In genomic region chr8:121935341-121936294, GRCm38 (mm10) we compare ENCODE assay signal across 9 mouse cellular contexts. TPM values are rescaled to one million over a fixed set of nuclear protein-coding genes. Genes with fewer than 3 reads are reported as not detected.
A peak's percentile ranks its signal among the peaks of the same experiment; 100 is the strongest.
DNase-seq lines count a peak whose midpoint lies in the region; ATAC-seq lines count a peak whose summit lies in the region.
"Had no signal": no experiment of that assay in that cellular context is flagged by ENCODE, and none has a peak within 500 bp of the region (broad histone marks: within the 10 kb centered on the region; RNA-seq: fewer than 3 reads in every experiment).

No protein-coding gene starts in this region.

- H3K4me1 ChIP-seq in forebrain, embryonic 16.5 days (replicated peaks; ENCODE audit: control insufficient read depth, insufficient read depth, low read length) = peaks cover 20% of the 10 kb centered on the region

- no peaks in the 10 kb centered on the region for H3K36me3 ChIP-seq in forebrain, embryonic 16.5 days (ENCODE audit: control insufficient read depth, insufficient read depth)

- H3K4me3 ChIP-seq in forebrain, embryonic 16.5 days (replicated peaks; ENCODE audit: low read length) = no peak overlapping the region

- DNase-seq in kidney, postnatal 10 days = peak; percentile 61
- DNase-seq in kidney, adult 9 months = no peak
- DNase-seq in cerebellum, adult 11 months = peak; percentile 75
- peak; percentile 88 to 90 for DNase-seq in left cerebral cortex, postnatal 10 days (ENCODE audit: extremely low spot score in 1 of 2, low spot score in 2 of 2)
- DNase-seq in retina, embryonic 14.5 days (ENCODE audit: low spot score) = peak; percentile 72
- DNase-seq in thymus, postnatal 25 days = no peak
- no peak for DNase-seq in spleen, postnatal 4 days (ENCODE audit: low spot score in 2 of 2)

- peak overlapping the region; percentile 7; the same call in 1 of the 2 replicates for H3K9ac ChIP-seq in forebrain, embryonic 16.5 days (replicated peaks; ENCODE audit: low read depth, low read length)

- 18% methylated on average over 12 of the region's 12 CpGs for WGBS in forebrain, embryonic 16.5 days

- intact Hi-C loops in left cerebral cortex, postnatal 10 days (cut with DNase I) = no loop called here

- H3K9me3 ChIP-seq in forebrain, embryonic 16.5 days (ENCODE audit: control insufficient read depth, low read length) = no peaks in the 10 kb centered on the region

- H3K27me3 ChIP-seq in forebrain, embryonic 16.5 days (replicated peaks; ENCODE audit: control insufficient read depth, insufficient read depth, low read length) = no peaks in the 10 kb centered on the region

- H3K4me2 ChIP-seq in forebrain, embryonic 16.5 days (ENCODE audit: low read length) = peak overlapping the region; percentile 27

- H3K27ac ChIP-seq in forebrain, embryonic 16.5 days (ENCODE audit: low read length) = peak overlapping the region; percentile 54
- H3K27ac ChIP-seq: macrophage had no signal

- ATAC-seq in forebrain, embryonic 16.5 days = peak; percentile 83

RNA-seq across cellular contexts. Expression of gene Car5a, which starts 9.1 kb away (rescaled TPM):
- polyA plus RNA-seq in forebrain, embryonic 16.5 days (2015; fragmentation: Nextera tagmentation; extraction: Ambion mirVana) = 0.50 and 0.72 TPM in 2 replicates
- not detected for total RNA-seq in left cerebral cortex, postnatal 10 days (2021)
- polyA plus RNA-seq: macrophage had no signal

RNA-seq across cellular contexts. Expression of gene Banp, which starts 13.9 kb away (rescaled TPM):
- 68.4 and 69.9 TPM in 2 replicates for polyA plus RNA-seq in forebrain, embryonic 16.5 days (2015; fragmentation: Nextera tagmentation; extraction: Ambion mirVana)
- total RNA-seq in left cerebral cortex, postnatal 10 days (2021) = 10 to 100 TPM; 20.8 to 22.7 TPM

RNA-seq across cellular contexts. Expression of gene Slc7a5, which starts 28.1 kb away (rescaled TPM):
- 44.1 and 47.5 TPM in 2 replicates for polyA plus RNA-seq in forebrain, embryonic 16.5 days (2015; fragmentation: Nextera tagmentation; extraction: Ambion mirVana)
- total RNA-seq in left cerebral cortex, postnatal 10 days (2021) = 100 to 1,000 TPM; 132 to 155 TPM

Comparison
In these comparisons a context has a peak if more than half of its experiments do, and no peak if none do; other contexts are left out.
1. DNase-seq: peak in kidney, postnatal 10 days (single experiment), cerebellum, adult 11 months (single experiment), left cerebral cortex, postnatal 10 days (2 of 2) and retina, embryonic 14.5 days (single experiment); none in kidney, adult 9 months (single experiment), thymus, postnatal 25 days (single experiment) and spleen, postnatal 4 days (0 of 2).